Mouse (Mus musculus): ENCODE measurements around the gene Zfp867. TPM values are rescaled to one million over a fixed set of nuclear protein-coding genes. Genes with fewer than 3 reads are reported as not detected.

The Zfp867 gene
- total RNA-seq, 1 experiment = 5.9 TPM

- no peaks in the 10 kb centered on the region for H3K9me3 ChIP-seq (ENCODE audit: control insufficient read depth, insufficient read depth, low read depth, low read length)
- no peak for DNase-seq (ENCODE audit: low read depth, low spot score)
- TF ChIP-seq ZNF384 (IDR thresholded peaks at IDR 0.05; ENCODE audit: low read depth, low read length) = no peak
- no peak for TF ChIP-seq MAFK (IDR thresholded peaks at IDR 0.05; ENCODE audit: insufficient read depth, low read depth, low read length)
- TF ChIP-seq CHD2 (IDR thresholded peaks at IDR 0.05; ENCODE audit: low read depth, low read length) = no peak
- TF ChIP-seq HCFC1 (IDR thresholded peaks at IDR 0.05; ENCODE audit: borderline replicate concordance, insufficient read depth, low read length) = no peak
- no peak for TF ChIP-seq ZC3H11A (IDR thresholded peaks at IDR 0.05; ENCODE audit: borderline replicate concordance, low read depth, low read length)
- H3K9ac ChIP-seq (ENCODE audit: insufficient read depth, low read depth, low read length, poor library complexity, severe bottlenecking) = peak overlapping the region; percentile 92
- H3K36me3 ChIP-seq (ENCODE audit: control insufficient read depth, insufficient read depth, low read length, poor library complexity, severe bottlenecking) = peaks cover 34% of the 10 kb centered on the region
- peak overlapping the region; percentile 88 to 95 for H3K4me3 ChIP-seq (ENCODE audit: insufficient read depth in 1 of 2, low read depth in 1 of 2, low read length in 2 of 2, poor library complexity in 1 of 2, severe bottlenecking in 1 of 2)
- in situ Hi-C loops (cut with MboI; ENCODE audit: low sequenced_read_pairs in 2 of 2, unreplicated experiment in 2 of 2) = no loop called here
- H3K27ac ChIP-seq (ENCODE audit: insufficient read depth, low read depth, low read length, poor library complexity, severe bottlenecking) = peak overlapping the region; percentile 70
- peaks cover 2 to 13% of the 10 kb centered on the region in 2 experiments; a peak in 2 of 4 replicates for H3K4me1 ChIP-seq (ENCODE audit: control insufficient read depth in 2 of 2, insufficient read depth in 2 of 2, low read length in 2 of 2, poor library complexity in 1 of 2)
These were observed 34.4 kb upstream of the Zfp867 start for GRCm38 (mm10) chr11:59506713-59507074.

- Histone ChIP-seq H3K4me3 (ENCODE audit: insufficient read depth in 1 of 2, low read depth in 1 of 2, low read length in 2 of 2, poor library complexity in 1 of 2, severe bottlenecking in 1 of 2) (peak overlapping the region; percentile 88 to 95), H3K9ac (ENCODE audit: insufficient read depth, low read depth, low read length, poor library complexity, severe bottlenecking) (peak overlapping the region; percentile 92), H3K27ac (ENCODE audit: insufficient read depth, low read depth, low read length, poor library complexity, severe bottlenecking) (peak overlapping the region; percentile 91), H3K9me3 (ENCODE audit: control insufficient read depth, insufficient read depth, low read depth, low read length) (no peaks in the 10 kb centered on the region), H3K36me3 (ENCODE audit: control insufficient read depth, insufficient read depth, low read length, poor library complexity, severe bottlenecking) (peaks cover 39% of the 10 kb centered on the region), H3K4me1 (ENCODE audit: control insufficient read depth in 2 of 2, insufficient read depth in 2 of 2, low read length in 2 of 2, poor library complexity in 1 of 2) (peaks cover 2 to 13% of the 10 kb centered on the region in 2 experiments; a peak in 2 of 4 replicates)
- in situ Hi-C loops (cut with MboI; ENCODE audit: low sequenced_read_pairs in 2 of 2, unreplicated experiment in 2 of 2) = no loop called here
- peak; percentile 71 for DNase-seq (ENCODE audit: low read depth, low spot score)
- TF ChIP-seq ZC3H11A (IDR thresholded peaks at IDR 0.05; ENCODE audit: borderline replicate concordance, low read depth, low read length) (no peak), HCFC1 (IDR thresholded peaks at IDR 0.05; ENCODE audit: borderline replicate concordance, insufficient read depth, low read length) (peak; percentile 51; the same call in 1 of the 2 replicates), ZNF384 (IDR thresholded peaks at IDR 0.05; ENCODE audit: low read depth, low read length) (no peak)
These were observed 33.8 kb upstream of the Zfp867 start for GRCm38 (mm10) chr11:59505839-59506712.

- Histone ChIP-seq H3K4me1 (ENCODE audit: control insufficient read depth in 2 of 2, insufficient read depth in 2 of 2, low read length in 2 of 2, poor library complexity in 1 of 2) (peaks cover 2 to 8% of the 10 kb centered on the region in 2 experiments; a peak in 1 of 4 replicates), H3K9ac (ENCODE audit: insufficient read depth, low read depth, low read length, poor library complexity, severe bottlenecking) (peak overlapping the region; percentile 92), H3K4me3 (ENCODE audit: insufficient read depth in 1 of 2, low read depth in 1 of 2, low read length in 2 of 2, poor library complexity in 1 of 2, severe bottlenecking in 1 of 2) (peak overlapping the region; percentile 88 to 95), H3K36me3 (ENCODE audit: control insufficient read depth, insufficient read depth, low read length, poor library complexity, severe bottlenecking) (peaks cover 45% of the 10 kb centered on the region), H3K9me3 (ENCODE audit: control insufficient read depth, insufficient read depth, low read depth, low read length) (no peaks in the 10 kb centered on the region), H3K27ac (ENCODE audit: insufficient read depth, low read depth, low read length, poor library complexity, severe bottlenecking) (peak overlapping the region; percentile 91)
- DNase-seq (ENCODE audit: low read depth, low spot score) = peak; percentile 88
- in situ Hi-C loops (cut with MboI; ENCODE audit: low sequenced_read_pairs in 2 of 2, unreplicated experiment in 2 of 2) = no loop called here
- no peak for TF ChIP-seq HCFC1 (IDR thresholded peaks at IDR 0.05; ENCODE audit: borderline replicate concordance, insufficient read depth, low read length)
- no peak for TF ChIP-seq ZNF384 (IDR thresholded peaks at IDR 0.05; ENCODE audit: low read depth, low read length)
- TF ChIP-seq MAFK (IDR thresholded peaks at IDR 0.05; ENCODE audit: insufficient read depth, low read depth, low read length) = no peak
- no peak for TF ChIP-seq ZC3H11A (IDR thresholded peaks at IDR 0.05; ENCODE audit: borderline replicate concordance, low read depth, low read length)
- TF ChIP-seq CHD2 (IDR thresholded peaks at IDR 0.05; ENCODE audit: low read depth, low read length) = no peak
These were observed 33.1 kb upstream of the Zfp867 start for GRCm38 (mm10) chr11:59505351-59505838.

GRCm38 (mm10) chr11:59501978-59502700 is 29.9 kb upstream of the Zfp867 start:
- TF ChIP-seq HCFC1 (IDR thresholded peaks at IDR 0.05; ENCODE audit: borderline replicate concordance, insufficient read depth, low read length) (no peak), ZNF384 (IDR thresholded peaks at IDR 0.05; ENCODE audit: low read depth, low read length) (no peak), ZC3H11A (IDR thresholded peaks at IDR 0.05; ENCODE audit: borderline replicate concordance, low read depth, low read length) (no peak), CHD2 (IDR thresholded peaks at IDR 0.05; ENCODE audit: low read depth, low read length) (no peak), MAFK (IDR thresholded peaks at IDR 0.05; ENCODE audit: insufficient read depth, low read depth, low read length) (no peak)
- no peak overlapping the region for H3K27ac ChIP-seq (ENCODE audit: insufficient read depth, low read depth, low read length, poor library complexity, severe bottlenecking)
- no peak for DNase-seq (ENCODE audit: low read depth, low spot score)
- H3K4me1 ChIP-seq (ENCODE audit: control insufficient read depth in 2 of 2, insufficient read depth in 2 of 2, low read length in 2 of 2, poor library complexity in 1 of 2) = no peaks in the 10 kb centered on the region; a peak in 1 of 4 replicates
- no peaks in the 10 kb centered on the region for H3K9me3 ChIP-seq (ENCODE audit: control insufficient read depth, insufficient read depth, low read depth, low read length)
- in situ Hi-C loops (cut with MboI; ENCODE audit: low sequenced_read_pairs in 2 of 2, unreplicated experiment in 2 of 2) = no loop called here
- H3K36me3 ChIP-seq (ENCODE audit: control insufficient read depth, insufficient read depth, low read length, poor library complexity, severe bottlenecking) = peaks cover 60% of the 10 kb centered on the region
- H3K9ac ChIP-seq (ENCODE audit: insufficient read depth, low read depth, low read length, poor library complexity, severe bottlenecking) = no peak overlapping the region
- no peak overlapping the region for H3K4me3 ChIP-seq (ENCODE audit: insufficient read depth in 1 of 2, low read depth in 1 of 2, low read length in 2 of 2, poor library complexity in 1 of 2, severe bottlenecking in 1 of 2)
